Mouse (Mus musculus) embryonic fibroblast, embryonic 13.5 days (primary cell): ENCODE results near the gene Mob4.

Experiments
- CTCF ChIP-seq: IDR thresholded peaks from 2 replicates; pipeline ENCODE4 v1.5.1; 2011; ENCODE audit warnings: mild to moderate bottlenecking, control low read depth, low read length, moderate library complexity, borderline replicate concordance; ENCODE audit not compliant: insufficient read depth
- POLR2A ChIP-seq: IDR thresholded peaks from 2 replicates; pipeline ENCODE4 v1.6.1; 2011; ENCODE audit warnings: low read depth, mild to moderate bottlenecking, control low read depth, low read length, moderate library complexity

DNA sequence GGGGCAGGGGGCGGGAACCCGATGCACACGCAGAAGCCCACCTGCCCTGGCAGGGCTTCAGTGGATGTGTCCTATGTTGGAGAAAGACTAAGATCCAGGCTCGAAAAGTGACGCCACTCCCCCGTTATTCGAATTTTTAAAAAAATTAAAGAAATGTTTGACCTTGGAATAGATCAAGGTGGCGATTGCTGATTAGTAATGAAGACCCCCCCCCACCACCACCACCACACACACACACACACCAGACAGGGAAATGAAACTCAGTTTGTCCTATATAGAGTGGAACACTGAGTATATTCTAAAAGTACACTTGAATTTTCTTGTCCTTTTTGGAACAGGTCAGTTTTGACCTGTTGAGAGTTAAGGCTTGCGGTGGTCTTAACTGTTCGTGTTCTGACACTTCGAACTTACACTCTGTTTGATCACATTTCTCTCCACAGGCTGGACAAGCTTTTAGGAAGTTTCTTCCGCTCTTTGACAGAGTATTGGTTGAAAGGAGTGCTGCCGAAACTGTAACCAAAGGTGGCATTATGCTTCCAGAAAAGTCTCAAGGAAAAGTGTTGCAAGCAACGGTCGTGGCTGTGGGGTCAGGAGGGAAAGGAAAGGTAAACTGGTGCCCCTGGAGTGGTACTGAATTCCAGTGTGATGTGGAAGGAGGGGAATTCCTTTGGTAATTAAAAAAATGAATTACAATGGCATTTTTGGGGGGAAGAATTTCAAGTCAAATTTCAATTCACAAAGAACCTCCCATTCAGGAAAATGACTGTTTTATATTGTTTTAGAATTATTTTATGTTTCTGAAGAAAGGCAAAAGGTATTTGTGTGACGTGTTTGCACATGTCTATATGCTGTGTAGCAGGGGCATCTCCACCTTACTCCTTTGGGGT lies 42.2 kb upstream of the Mob4 start:
- TF ChIP-seq CTCF (no peak), POLR2A (no peak)
